Mouse (Mus musculus) myocyte (in vitro differentiated cells): ENCODE measurements around the gene Olfr601. TPM values are rescaled to one million over a fixed set of nuclear protein-coding genes. Genes with fewer than 3 reads are reported as not detected.
"Not testable (repeated sequence)": the region's sequence is repeated elsewhere in the genome, so short reads cannot be mapped to it uniquely, and the experiment has no call there.

Experiments used
- H3K27me3 ChIP-seq: one replicate; pipeline ENCODE4 v1.6.1; 2011; ENCODE audit not compliant: control insufficient read depth, insufficient read depth, insufficient read length
- H3K36me3 ChIP-seq: one replicate; pipeline ENCODE4 v1.6.1; 2011; ENCODE audit not compliant: control insufficient read depth, insufficient read depth
- H3K4me2 ChIP-seq: one replicate; pipeline ENCODE4 v1.6.1; 2011; ENCODE audit warnings: low read depth, control low read depth
- H3K4me3 ChIP-seq: one replicate; pipeline ENCODE4 v1.5.1; 2011; ENCODE audit warnings: mild to moderate bottlenecking, control low read depth, moderate library complexity
- H3K79me2 ChIP-seq: one replicate; pipeline ENCODE4 v1.6.1; 2011; ENCODE audit not compliant: control insufficient read depth, insufficient read depth
- H3ac ChIP-seq: one replicate; pipeline ENCODE4 v1.6.1; 2011; ENCODE audit not compliant: control insufficient read depth, insufficient read length
- CEBPB ChIP-seq: IDR thresholded peaks from 2 replicates; pipeline ENCODE4 v1.6.1; 2011; ENCODE audit warnings: mild to moderate bottlenecking, moderate library complexity; ENCODE audit not compliant: poor library complexity, insufficient read depth, severe bottlenecking
- E2F4 ChIP-seq: IDR thresholded peaks from one replicate; pipeline ENCODE4 v1.6.1; 2011; ENCODE audit warnings: mild to moderate bottlenecking, control low read depth, moderate library complexity; ENCODE audit not compliant: insufficient read depth
- MAX ChIP-seq: IDR thresholded peaks from one replicate; pipeline ENCODE4 v1.6.1; 2011; ENCODE audit warnings: low read depth, mild to moderate bottlenecking, control low read depth
- MYOD1 ChIP-seq, 3 experiments: IDR thresholded peaks; one replicate each; pipeline ENCODE4 v1.6.1; 2011; ENCODE audit warnings: control low read depth in 2 of 3, low read depth in 2 of 3, mild to moderate bottlenecking in 2 of 3, moderate library complexity in 1 of 3; ENCODE audit not compliant: insufficient read length in 2 of 3, control insufficient read depth in 1 of 3
- MYOG ChIP-seq, 3 experiments: IDR thresholded peaks; one replicate each; pipeline ENCODE4 v1.6.1; 2011; ENCODE audit warnings: control low read depth in 2 of 3, low read depth in 2 of 3, mild to moderate bottlenecking in 2 of 3; ENCODE audit not compliant: insufficient read length in 2 of 3, control insufficient read depth in 1 of 3, insufficient read depth in 1 of 3
- POLR2A ChIP-seq: IDR thresholded peaks from one replicate; pipeline ENCODE4 v1.6.1; 2011; ENCODE audit warnings: low read depth, mild to moderate bottlenecking, control low read depth, moderate library complexity; ENCODE audit not compliant: insufficient read length
- POLR2AphosphoS2 ChIP-seq: IDR thresholded peaks from one replicate; pipeline ENCODE4 v1.6.1; 2011; ENCODE audit warnings: low read depth, control low read depth; ENCODE audit not compliant: insufficient read length
- REST ChIP-seq: IDR thresholded peaks from one replicate; pipeline ENCODE4 v1.6.1; 2011; ENCODE audit warnings: mild to moderate bottlenecking, control low read depth, moderate library complexity; ENCODE audit not compliant: insufficient read depth, insufficient read length
- SRF ChIP-seq: IDR thresholded peaks from one replicate; pipeline ENCODE4 v1.6.1; 2011; ENCODE audit warnings: low read depth; ENCODE audit not compliant: control insufficient read depth, insufficient read length
- TCF12 ChIP-seq: IDR thresholded peaks from one replicate; pipeline ENCODE4 v1.6.1; 2011; ENCODE audit warnings: mild to moderate bottlenecking, control low read depth; ENCODE audit not compliant: poor library complexity, insufficient read depth, severe bottlenecking
- TCF3 ChIP-seq: IDR thresholded peaks from one replicate; pipeline ENCODE4 v1.6.1; 2011; ENCODE audit warnings: low read depth, control low read depth; ENCODE audit not compliant: insufficient read length
- USF1 ChIP-seq: IDR thresholded peaks from one replicate; pipeline ENCODE4 v1.6.1; 2011; ENCODE audit warnings: low read depth, mild to moderate bottlenecking, control low read depth, moderate library complexity
- polyA plus RNA-seq: library from polyadenylated mRNA; unstranded; fragments of >200 nt; fragmentation: generic; extraction: Trizol; gene quantifications from one replicate; pipeline ENCODE4 v1.2.1, GENCODE M21; 2012; ENCODE audit warnings: missing spikeins

Gene Olfr601
- polyA plus RNA-seq = not detected

DNA sequence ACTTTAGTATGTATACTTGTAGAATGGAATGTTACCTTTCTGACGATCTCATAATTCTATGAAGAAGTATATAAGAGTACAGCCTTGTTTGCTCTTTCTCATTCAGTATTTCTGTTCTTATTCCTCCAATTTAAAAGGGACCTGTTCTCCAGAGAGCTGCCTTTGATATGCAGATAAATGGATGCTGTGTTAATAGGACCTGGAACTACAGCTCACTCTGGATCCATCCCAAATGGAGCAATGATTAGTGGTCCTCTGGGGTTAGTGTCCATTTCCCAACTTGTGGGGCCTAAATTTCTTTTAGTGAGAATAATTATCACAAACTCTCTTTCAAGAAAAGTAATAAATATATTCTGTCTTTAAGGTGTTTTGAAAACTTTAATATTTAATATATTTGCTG lies at the start of gene Olfr601:
Gene Olfr601 (minus strand): TSS at position 101 of the 400 bp plus-strand sequence.
- Histone ChIP-seq H3K36me3 (no peaks in the 10 kb centered on the region), H3K4me3 (no peak within 1 kb of the TSS), H3K27me3 (no peaks in the 10 kb centered on the region), H3K79me2 (no peaks in the 10 kb centered on the region), H3ac (no peak within 1 kb of the TSS), H3K4me2 (no peak within 1 kb of the TSS)
- TF ChIP-seq E2F4 = no peak
- no peak for TF ChIP-seq USF1
- no peak for TF ChIP-seq MYOD1 (IDR thresholded peaks at IDR 0.05; ENCODE audit: control insufficient read depth in 1 of 3, insufficient read length in 2 of 3, low read depth in 2 of 3)
- no peak for TF ChIP-seq POLR2AphosphoS2
- no peak for TF ChIP-seq MYOG (IDR thresholded peaks at IDR 0.05; ENCODE audit: control insufficient read depth in 1 of 3, insufficient read depth in 1 of 3, insufficient read length in 2 of 3, low read depth in 2 of 3)
- TF ChIP-seq MAX = no peak
- TF ChIP-seq TCF12 = no peak
- no peak for TF ChIP-seq TCF3
- no peak for TF ChIP-seq REST
- TF ChIP-seq SRF = no peak
- no peak for TF ChIP-seq CEBPB
- TF ChIP-seq POLR2A = no peak

DNA sequence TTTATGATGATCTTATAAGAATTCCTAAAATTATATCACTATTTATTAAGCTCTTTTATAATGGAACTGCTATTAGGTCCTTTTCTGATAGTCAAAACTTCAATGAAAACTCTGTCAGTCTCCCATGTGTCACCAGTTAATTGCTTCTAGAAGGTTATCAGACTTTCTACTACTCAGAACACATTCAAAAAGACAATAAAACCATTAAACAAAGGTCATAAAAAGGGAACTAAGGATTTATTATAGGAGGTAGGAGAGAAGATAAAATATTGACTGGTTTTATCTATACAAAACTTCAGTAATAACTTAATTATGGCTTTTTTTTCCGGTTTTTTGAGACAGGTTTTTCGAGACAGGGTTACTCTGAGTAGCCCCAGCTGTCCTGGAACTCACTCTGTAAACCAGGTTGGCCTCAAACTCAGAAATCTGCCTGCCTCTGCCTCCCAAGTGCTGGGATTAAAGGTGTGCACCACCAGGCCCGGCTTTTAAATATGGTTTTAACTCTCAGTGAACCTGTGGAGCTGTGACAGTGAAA lies 44.1 kb upstream of the Olfr601 start:
- not testable (repeated sequence) for H3K4me3 ChIP-seq, H3K27me3 ChIP-seq, H3K36me3 ChIP-seq, H3K4me2 ChIP-seq, H3K79me2 ChIP-seq, H3ac ChIP-seq

DNA sequence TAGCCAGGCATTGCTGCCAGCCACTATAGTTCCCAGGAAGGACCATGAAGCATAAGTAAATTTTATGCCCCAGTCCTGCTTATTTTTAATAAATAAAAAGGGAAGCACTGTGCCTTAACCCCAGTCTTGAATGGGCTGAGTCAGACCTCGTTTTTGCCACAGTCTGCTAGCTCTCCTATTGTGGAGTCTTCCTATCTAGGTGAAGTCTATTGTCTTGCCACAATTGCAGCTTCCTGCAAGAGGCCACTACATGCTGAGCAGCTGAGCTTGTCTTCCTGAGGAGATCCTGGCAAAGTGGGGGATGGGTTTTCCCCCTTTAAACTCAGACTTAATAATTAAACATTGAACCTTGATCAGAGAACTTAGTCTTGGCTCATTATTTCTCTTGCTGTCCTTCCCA lies 36.5 kb upstream of the Olfr601 start:
- no peak for TF ChIP-seq TCF12
- no peak for TF ChIP-seq CEBPB
- TF ChIP-seq SRF = no peak
- no peak for TF ChIP-seq MYOD1 (IDR thresholded peaks at IDR 0.05; ENCODE audit: control insufficient read depth in 1 of 3, insufficient read length in 2 of 3, low read depth in 2 of 3)
- no peak for TF ChIP-seq POLR2AphosphoS2
- no peak for TF ChIP-seq POLR2A
- TF ChIP-seq E2F4 = no peak
- TF ChIP-seq USF1 = no peak
- TF ChIP-seq MAX = no peak
- TF ChIP-seq REST = no peak
- TF ChIP-seq TCF3 = no peak
- TF ChIP-seq MYOG (IDR thresholded peaks at IDR 0.05; ENCODE audit: control insufficient read depth in 1 of 3, insufficient read depth in 1 of 3, insufficient read length in 2 of 3, low read depth in 2 of 3) = no peak
- Histone ChIP-seq H3K27me3 (no peaks in the 10 kb centered on the region), H3K79me2 (no peaks in the 10 kb centered on the region), H3K4me3 (no peak overlapping the region), H3K4me2 (no peak overlapping the region), H3K36me3 (no peaks in the 10 kb centered on the region), H3ac (no peak overlapping the region)

DNA sequence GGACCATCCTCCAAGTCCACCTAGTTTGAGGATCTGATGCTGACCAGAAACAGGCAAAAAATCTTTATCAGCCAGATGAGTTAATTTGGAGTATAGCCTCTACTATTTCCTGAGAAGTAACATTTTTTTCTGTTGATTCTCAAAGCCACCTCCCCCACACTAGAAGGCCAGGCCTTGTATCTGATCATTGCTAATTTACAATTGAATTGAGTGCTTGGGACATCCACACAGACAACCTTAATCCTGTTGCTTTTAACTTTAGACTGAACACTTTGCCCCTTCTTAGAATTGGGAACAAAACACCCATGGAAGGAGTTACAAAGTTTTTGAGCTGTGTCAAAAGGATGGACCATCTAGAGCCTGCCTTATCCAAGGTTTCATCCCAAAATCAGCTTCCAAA lies 35.3 kb upstream of the Olfr601 start:
- no peak overlapping the region for H3ac ChIP-seq
- no peak overlapping the region for H3K4me3 ChIP-seq
- TF ChIP-seq MYOD1 (IDR thresholded peaks at IDR 0.05; ENCODE audit: control insufficient read depth in 1 of 3, insufficient read length in 2 of 3, low read depth in 2 of 3) (no peak), POLR2A (no peak)
- H3K4me2 ChIP-seq = no peak overlapping the region
- no peaks in the 10 kb centered on the region for H3K79me2 ChIP-seq
- no peaks in the 10 kb centered on the region for H3K27me3 ChIP-seq
- no peaks in the 10 kb centered on the region for H3K36me3 ChIP-seq

DNA sequence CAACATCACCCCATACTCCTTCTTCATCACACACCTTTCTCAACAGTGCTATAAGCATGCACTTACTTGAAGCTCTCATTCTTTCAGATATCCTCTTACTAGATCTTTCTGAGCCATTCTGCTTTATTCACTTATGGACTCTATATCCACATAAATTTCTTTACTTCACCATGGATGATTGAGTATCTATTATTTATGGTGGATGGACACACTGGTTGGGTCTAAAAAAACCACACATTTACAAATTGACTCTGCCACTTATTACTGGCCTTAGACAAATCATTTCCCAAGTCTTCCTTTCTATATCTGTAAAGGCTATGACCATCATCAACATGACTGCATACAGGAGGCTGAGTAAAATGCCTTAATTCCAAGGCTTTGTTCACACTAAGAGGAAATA lies 23.6 kb upstream of the Olfr601 start, which contains the start of gene Olfr603:
Gene Olfr603 (minus strand): TSS at position 101 of the 400 bp plus-strand sequence.
- no peak within 1 kb of the TSS for H3ac ChIP-seq
- H3K79me2 ChIP-seq = no peaks in the 10 kb centered on the region
- no peaks in the 10 kb centered on the region for H3K36me3 ChIP-seq
- H3K4me3 ChIP-seq = no peak within 1 kb of the TSS
- TF ChIP-seq CEBPB = no peak
- no peak for TF ChIP-seq MYOD1 (IDR thresholded peaks at IDR 0.05; ENCODE audit: control insufficient read depth in 1 of 3, insufficient read length in 2 of 3, low read depth in 2 of 3)
- no peak for TF ChIP-seq POLR2A
- TF ChIP-seq MAX = no peak
- no peak for TF ChIP-seq SRF
- TF ChIP-seq E2F4 = no peak
- no peak for TF ChIP-seq POLR2AphosphoS2
- TF ChIP-seq TCF12 = no peak
- TF ChIP-seq MYOG (IDR thresholded peaks at IDR 0.05; ENCODE audit: control insufficient read depth in 1 of 3, insufficient read depth in 1 of 3, insufficient read length in 2 of 3, low read depth in 2 of 3) = no peak
- no peak for TF ChIP-seq REST
- no peak for TF ChIP-seq TCF3
- no peak for TF ChIP-seq USF1
- no peaks in the 10 kb centered on the region for H3K27me3 ChIP-seq
- no peak within 1 kb of the TSS for H3K4me2 ChIP-seq
